Mouse (Mus musculus) spleen, postnatal 36 days (tissue): ENCODE measurements at regions not wholly inside any gene's neighbourhood (a gene's known extent, or its start where the extent isn't known, plus 50 kb on each side); places are given as distances from the start of the nearest gene placed in this dataset.
A peak's percentile ranks its signal among the peaks of the same experiment; 100 is the strongest.

Experiments
- DNase-seq, 2 experiments: peaks; one replicate each; pipeline ENCODE4 v3.0.0; 2022; ENCODE audit warnings: low spot score in 2 of 2, mixed read lengths in 1 of 2

GRCm38 (mm10) chr1:184606541-184606940 is 125.9 kb downstream of the Hlx start:
- no peak for DNase-seq

- DNase-seq: no peak
These were observed 126.8 kb downstream of the Hlx start for GRCm38 (mm10) chr1:184605666-184606065.

- no peak for DNase-seq
These were observed 129.3 kb downstream of the Hlx start for GRCm38 (mm10) chr1:184603136-184603535.

- DNase-seq: no peak
These were observed 137.0 kb downstream of the Hlx start for GRCm38 (mm10) chr1:184595449-184595848.

GRCm38 (mm10) chr1:184590634-184591033 is 141.8 kb downstream of the Hlx start:
- DNase-seq: no peak

- no peak for DNase-seq
These were observed 143.1 kb downstream of the Hlx start for GRCm38 (mm10) chr1:184589277-184589676.

- no peak for DNase-seq
These were observed 147.9 kb downstream of the Hlx start for GRCm38 (mm10) chr1:184584505-184584874.

- DNase-seq: no peak
These were observed 148.5 kb downstream of the Hlx start for GRCm38 (mm10) chr1:184583751-184584504.

- no peak for DNase-seq
These were observed 152.9 kb downstream of the Hlx start for GRCm38 (mm10) chr1:184579475-184579874.

- no peak for DNase-seq
These were observed 155.9 kb downstream of the Hlx start for GRCm38 (mm10) chr1:184576527-184576926.

GRCm38 (mm10) chr1:184573325-184573724 is 159.1 kb downstream of the Hlx start:
- peak in 1 of 2 experiments; percentile 10 for DNase-seq

- no peak for DNase-seq
These were observed 161.7 kb downstream of the Hlx start for GRCm38 (mm10) chr1:184570681-184571080.

GRCm38 (mm10) chr1:184562926-184563325 is 169.5 kb downstream of the Hlx start:
- peak in 1 of 2 experiments; percentile 32 for DNase-seq

GRCm38 (mm10) chr1:184562239-184562638 is 170.2 kb downstream of the Hlx start:
- peak in 1 of 2 experiments; percentile 16 for DNase-seq

- no peak for DNase-seq
These were observed 172.9 kb downstream of the Hlx start for GRCm38 (mm10) chr1:184559543-184559942.

GRCm38 (mm10) chr1:184553791-184554190 is 178.6 kb downstream of the Hlx start:
- no peak for DNase-seq

GRCm38 (mm10) chr1:184550491-184550890 is 181.9 kb downstream of the Hlx start:
- no peak for DNase-seq

- DNase-seq: no peak
These were observed 184.7 kb downstream of the Hlx start for GRCm38 (mm10) chr1:184547650-184548235.

- DNase-seq: no peak
These were observed 186.2 kb downstream of the Hlx start for GRCm38 (mm10) chr1:184546140-184546661.

GRCm38 (mm10) chr1:184545111-184545510 is 187.3 kb downstream of the Hlx start:
- no peak for DNase-seq

GRCm38 (mm10) chr1:184542321-184543115 is 189.9 kb downstream of the Hlx start:
- no peak for DNase-seq

GRCm38 (mm10) chr1:184539818-184540217 is 192.6 kb downstream of the Hlx start:
- no peak for DNase-seq
